Mouse (Mus musculus) induced T-regulatory cell, adult 2 months (primary cell): Measurements from ENCODE around the gene Optn.

Source experiments
- DNase-seq: peaks from one replicate; pipeline ENCODE4 v3.0.0-alpha.2; 2012; ENCODE audit warnings: low read depth

Optn gene

DNA sequence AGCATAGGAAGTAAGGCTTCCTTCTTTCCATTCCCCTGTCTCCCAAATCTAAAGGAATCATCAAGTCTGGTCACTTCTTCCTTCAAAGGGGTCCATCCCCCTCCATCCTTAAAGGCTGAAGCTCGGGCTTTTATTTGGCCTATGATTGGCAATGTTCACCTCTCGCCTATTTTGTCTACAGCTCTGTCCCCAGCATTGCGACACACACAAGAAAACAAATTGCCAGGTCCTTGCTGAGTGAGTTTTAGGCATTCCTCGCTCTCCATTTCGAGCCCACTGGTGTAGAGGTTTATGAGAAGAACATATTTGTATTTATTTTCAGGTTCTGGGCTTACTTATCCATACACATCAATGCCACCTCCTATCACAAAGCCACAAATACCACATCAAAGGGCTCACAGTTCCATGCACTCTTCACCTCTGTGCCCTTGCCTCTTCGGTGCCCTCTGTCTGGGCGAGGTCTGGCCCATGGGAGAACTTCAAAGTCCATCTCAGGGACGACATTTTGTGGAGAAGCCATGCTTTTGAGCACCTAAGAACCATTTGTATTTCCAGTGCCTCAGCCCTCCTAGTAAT is 2.6 kb downstream of the Optn start:
- peak; percentile 79 for DNase-seq

DNA sequence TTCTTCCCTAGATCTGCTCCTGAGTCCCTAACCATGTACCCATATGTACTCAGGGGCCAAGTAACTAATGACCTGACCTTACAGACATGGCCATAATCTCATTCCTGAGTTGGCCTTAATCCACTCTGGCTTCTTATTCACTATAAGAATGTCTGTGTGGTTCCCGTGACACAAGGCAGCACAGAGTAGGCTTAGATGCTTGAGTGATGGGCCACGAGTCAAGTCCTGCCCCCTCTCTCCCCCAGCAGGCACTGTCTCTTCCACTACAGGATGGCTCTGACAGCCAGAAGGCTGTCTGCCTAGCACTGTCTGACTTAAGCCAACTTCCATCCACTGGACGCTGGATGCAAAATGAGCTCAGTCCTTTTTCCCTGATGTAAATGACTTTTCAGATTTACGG is 3.9 kb downstream of the Optn start:
- no peak for DNase-seq

DNA sequence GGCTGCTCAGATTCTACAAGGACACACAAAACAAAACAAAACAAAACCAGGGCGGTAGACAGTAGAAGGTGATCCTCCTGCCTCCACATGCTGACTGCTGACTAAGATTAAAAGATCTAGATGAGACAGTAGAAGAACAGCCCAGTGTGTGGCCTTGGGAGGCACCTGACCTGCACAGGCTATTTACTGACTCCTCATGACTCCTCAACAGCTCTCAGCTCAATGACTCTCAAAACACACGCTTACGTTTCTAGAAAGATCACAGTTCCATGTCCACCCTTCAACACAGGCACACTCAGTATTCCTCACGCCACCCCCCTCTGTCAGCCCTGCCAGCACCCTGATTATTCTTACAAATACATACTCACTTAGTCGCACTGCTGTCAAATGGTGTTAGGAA is 5.4 kb downstream of the Optn start:
- DNase-seq, result no peak

DNA sequence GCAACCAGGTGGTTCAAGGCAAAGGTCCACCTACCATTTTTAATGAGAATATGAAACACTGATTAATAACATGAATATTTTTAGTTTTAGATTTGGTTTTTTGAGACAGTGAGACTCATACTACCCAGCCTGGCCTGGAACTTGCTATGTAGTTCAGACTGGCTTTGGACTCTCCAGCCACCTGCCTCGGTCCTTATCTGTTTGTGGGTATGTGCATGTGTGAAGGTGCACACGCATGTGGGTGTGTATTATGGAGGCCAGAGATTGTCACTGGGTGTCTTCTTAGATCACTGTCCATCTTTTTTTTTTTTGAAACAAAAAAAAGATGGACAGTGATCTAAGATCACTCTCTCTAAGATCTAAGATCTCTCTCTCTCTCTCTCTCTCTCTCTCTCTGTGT is 13.3 kb downstream of the Optn start:
- no peak for DNase-seq

DNA sequence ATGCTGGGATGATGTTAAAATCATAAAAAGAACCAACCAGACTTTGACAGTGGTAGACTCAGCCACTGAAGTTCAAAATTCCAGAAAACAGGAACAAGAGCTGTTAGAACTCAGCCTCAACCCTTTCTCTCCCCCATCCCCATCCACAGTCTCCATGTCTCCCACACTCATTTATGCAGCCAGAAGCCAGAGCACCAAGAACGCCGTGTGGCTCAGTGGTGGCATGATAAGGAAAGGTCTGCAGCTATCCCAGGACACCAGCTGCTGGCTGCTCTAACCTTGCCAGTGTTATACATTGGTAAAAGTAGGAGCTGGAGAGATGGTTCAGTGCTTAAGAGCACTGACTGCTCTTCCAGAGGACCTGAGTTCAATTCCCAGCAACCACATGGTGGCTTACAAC is 16.8 kb downstream of the Optn start:
- no peak for DNase-seq

DNA sequence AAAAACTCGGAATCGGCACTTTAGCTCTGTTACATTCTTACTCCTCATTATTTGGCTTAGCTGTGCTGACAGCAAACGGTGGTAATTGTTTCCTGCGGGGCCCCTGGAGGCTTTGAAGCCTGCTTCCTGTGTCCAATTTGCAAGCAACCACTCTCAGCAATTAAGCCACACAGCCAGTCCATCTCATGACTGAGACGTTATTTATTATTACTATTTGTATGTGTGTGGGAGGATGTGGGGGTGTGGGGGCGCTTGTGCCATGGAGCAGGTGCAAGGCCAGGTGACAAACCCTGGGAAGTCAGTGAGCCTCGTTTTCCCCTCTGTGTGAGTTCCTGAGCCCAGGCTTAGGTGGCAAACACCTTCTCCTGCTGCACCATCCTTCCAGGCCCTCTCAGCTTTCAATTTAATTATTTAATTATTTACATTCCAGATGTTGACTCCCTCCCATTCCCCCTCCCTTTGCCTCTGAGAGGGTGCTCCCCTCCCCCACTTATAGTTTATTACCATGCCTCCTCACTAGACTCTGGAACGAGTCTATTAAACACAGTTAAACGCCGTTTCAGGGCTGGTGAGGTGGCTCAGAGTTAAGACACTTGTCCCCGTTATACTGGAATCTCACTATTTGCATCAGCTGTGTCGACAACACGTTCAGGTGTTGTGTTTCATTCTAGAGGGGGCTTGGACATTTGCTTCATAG is 18.4 kb downstream of the Optn start:
- no peak for DNase-seq

DNA sequence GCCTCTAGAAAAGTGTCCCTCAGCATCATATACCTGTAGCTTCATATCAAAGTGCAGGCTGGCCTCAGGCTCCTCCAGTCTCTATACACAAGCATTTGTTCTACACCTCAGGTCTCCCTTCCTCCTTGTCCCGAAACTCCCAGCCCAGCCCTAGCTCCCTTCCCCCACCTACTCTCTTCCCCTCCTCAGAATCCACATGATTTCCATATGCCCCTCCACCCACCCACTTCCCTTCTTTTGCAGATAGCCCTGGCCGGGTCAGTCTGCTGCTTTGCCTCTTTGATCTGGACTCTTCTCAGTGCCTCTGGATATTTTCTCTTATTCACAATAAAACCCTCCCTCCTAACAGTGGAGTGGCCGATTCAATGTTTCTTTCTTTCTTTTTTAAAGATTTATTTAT is 19.5 kb downstream of the Optn start:
- no peak for DNase-seq

DNA sequence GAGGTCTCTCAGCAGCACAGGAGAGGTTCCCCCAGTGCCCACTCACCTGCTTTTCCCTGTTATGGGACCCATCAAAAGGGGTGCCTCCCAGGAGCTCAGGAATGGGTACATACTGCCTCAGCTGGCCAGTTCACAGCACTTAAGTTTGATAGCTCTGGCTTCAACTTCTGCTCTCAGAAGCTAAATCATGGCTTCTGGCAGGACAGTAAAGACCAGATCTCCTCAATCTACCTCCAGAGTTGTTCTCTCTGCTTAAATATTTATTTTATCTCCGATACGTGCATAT is 20.4 kb downstream of the Optn start:
- no peak for DNase-seq

DNA sequence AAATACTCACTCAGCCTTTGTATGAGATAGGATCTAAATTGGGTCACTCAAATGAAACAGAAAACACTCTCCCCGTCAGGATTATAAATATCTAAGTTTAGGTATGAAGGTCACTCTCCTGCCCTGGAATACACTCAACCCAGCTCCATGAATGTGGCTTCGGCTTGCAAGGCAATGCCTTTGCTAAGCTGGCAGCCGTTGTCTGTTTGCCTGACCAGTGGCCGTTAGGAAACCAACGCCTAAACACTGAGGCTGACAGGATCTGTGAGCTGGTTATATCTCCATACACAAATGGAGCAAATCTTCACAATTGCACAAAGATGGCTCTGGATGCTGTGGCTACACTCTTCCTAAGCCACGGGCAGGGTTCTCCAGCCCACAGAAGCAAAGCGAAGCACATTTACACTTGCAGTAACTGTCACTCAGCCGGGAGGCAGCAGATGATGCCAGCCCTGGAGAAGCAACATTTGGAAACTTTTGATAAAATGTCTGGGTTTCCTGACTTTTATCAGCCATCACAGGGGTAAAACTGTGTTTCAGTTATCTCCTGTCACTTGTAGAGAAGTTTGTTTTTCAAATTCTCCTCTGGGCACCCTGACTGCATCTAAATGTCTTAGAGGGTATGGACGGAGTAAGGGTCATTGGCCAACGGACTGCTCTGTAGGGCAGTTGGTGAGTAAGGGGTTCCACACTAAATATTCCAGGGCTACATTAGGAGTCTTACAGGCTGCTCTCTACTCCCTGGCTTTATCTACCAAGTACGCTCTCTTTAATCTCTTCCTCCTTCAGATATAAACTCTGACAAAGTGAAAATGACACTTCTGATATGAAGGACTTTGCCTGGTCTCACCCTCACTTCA is 21.0 kb downstream of the Optn start:
- DNase-seq, result no peak

DNA sequence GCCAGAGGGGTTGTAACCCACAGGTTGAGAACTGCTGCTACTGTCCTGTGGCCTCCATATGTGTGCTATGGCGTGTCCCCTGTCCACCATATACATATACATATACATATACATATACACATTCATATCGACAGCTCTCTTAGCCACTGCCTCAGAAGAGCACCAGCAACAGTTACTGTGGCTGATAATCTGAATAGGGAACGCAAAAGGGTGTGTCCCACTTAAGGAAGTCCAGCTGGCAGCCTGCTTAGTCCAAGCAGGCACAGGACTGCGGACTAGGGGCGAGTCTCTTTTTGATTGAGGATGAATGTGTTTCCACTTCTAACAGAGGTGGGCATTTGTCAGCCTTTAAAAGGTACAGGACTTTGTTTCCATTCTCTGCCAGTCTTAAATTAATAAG is 22.0 kb downstream of the Optn start:
- no peak for DNase-seq

DNA sequence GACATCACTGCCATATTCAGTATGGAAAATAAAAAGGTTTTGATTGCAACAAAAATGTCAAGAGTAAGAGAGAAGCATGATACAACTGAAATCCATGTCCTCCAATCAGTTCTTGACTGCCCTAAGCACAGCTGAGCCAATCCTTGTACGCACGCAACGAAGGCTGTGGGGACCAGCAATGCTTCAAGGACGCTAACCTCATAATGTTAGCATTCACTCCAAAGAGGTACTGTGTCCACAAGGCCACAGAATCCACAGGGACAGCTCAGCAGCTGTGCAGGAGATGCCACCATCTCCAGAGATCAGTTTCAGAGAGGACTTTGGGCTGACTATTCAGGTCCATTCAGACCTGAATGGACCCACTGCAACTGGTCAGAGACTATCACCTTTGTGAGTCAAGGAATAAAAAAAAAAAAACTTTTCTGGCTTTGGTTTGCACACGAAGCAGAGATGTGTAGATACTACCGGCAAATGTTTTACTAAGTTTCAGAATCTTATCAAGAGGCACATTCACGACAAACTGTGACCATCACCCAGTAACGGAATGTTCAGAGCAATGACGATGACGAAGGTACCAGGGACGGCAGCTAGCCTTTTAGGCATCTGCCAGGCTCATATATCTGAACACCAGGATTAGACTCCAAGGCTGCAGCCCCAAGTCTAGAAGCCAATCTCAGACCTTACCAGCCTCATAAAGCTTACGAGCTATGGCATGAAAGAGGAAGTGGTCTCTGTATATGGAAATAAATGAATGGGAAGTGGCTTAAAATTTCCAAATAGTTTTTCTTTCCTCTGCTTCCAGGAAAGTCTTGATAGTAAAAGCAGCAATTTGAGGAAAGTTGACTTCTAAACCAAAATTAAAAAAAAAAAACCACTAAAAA is 23.3 kb downstream of the Optn start:
- DNase-seq, result no peak

DNA sequence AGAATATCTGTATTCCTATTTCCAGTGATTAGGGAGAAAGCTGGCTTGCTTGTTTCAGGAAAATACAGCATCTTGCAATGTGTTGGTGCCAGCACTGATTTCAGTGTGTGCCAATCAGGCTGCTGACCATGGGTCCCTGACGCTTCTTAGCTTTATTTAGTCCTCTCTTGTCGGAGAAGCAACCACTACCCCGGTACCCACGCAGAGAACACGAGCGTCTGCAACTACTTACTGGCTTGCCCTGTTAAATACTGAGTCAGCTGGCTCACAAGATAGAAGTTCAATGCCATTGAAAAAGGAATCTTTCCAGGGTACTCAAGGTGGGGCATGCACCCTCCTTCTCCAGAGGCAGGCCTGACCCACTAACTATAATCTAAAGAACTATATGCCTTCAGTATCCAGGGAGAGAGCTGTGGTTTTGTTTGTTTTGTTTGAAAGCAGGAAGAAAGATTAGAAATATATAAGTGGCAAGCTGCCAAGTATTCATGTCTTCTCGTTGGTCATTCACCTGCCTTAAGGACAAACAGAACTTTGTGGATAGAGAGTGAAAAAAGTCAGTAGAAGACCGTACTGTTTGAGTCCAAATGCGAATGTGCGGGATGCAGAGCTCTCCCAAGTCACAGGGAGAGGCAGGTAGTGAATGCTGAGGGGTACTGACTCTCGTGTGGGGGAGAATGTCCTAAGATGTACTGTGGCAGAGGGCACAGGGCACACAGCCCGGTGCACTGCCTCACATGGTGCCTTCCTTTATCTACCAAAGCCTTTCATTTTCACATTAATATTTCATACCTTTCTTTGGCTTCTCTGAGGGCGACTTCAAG is 24.3 kb downstream of the Optn start:
- no peak for DNase-seq

DNA sequence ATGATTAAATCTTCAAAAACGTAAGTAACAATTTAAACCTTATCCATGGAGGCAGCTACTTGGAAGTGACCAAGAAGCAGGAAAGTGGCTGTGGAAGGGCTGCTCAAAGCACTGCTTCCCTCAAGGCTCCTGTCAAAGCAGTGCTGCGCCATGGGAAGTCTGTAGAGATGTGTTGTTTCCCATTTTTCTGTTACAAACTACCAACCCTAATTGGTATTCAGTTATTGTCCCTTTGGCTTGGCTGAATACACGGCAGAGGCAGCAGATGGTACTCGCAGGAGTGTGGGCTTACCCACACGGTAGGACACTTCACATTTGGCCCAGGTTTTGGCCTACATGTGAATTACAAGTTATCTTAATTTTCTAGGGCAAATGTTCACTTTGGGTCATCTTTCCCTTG is 25.5 kb downstream of the Optn start:
- no peak for DNase-seq

DNA sequence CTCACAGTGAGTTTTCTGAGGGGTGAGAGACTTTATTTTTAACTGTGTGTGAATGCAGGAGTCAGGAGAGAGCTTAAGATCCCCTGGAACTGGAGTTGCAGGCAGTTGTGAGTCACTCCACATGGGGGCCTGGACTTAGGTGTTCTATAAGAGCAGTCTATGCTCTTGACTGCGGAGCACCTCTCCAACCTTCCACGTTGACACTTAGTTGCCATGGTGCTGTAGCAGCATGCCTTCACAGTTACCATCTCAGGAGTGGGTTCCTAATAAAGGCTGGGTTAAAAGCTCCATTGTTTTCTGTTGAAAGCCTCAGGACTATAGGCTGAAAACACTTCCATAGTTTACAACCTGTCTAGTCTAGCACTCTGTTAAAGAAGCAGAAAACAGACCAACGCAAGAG is 26.5 kb downstream of the Optn start:
- no peak for DNase-seq

DNA sequence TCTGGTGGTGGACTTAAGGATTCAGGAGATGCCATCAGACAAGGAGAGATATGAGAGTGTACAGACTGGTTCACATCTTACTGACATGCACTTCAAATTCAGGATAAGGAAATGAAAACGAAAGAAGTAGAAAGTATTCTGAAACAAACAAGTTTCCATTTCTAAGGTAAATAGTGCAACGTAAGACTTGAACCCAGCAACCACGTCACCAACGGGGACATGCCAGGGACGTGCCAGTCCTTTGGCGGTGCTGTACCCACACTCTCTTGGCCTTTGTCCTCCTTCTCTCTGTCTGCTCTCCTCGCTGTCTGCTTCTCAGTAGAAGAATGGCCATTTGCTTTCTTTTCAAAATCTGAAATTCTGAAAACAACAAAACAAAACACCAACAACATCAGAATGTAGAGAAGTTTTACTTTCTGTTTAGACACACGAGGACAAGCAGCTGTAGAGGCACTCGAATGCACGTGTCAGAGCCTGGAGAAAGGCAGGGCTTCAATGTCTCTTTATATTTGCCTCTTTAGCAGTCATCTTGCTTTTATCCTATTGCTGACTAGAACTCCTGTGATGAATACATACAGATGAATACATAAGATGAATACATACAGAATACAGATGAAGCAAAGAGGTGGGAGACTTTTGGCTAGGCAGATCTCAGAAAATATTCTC is 27.3 kb downstream of the Optn start:
- DNase-seq, result peak; percentile 55

DNA sequence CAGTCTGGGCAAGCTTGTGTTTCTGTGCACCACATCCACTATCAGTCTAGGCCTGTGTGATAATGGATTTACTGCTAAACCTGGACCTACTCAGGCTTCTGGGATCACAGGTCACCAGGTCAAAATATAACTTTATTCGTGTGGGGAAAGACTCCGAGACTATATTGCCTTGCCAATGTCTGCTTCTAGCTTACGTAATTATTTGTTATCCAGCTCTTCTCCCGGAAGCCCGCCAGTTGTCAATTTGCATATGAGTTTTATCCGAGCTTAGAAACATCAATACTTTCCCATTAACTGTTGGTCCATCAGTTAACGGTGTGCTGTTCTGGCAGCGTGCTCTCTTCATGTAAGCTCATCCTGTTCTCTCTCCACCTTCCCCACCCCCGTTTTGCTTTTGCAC is 28.6 kb downstream of the Optn start:
- no peak for DNase-seq

DNA sequence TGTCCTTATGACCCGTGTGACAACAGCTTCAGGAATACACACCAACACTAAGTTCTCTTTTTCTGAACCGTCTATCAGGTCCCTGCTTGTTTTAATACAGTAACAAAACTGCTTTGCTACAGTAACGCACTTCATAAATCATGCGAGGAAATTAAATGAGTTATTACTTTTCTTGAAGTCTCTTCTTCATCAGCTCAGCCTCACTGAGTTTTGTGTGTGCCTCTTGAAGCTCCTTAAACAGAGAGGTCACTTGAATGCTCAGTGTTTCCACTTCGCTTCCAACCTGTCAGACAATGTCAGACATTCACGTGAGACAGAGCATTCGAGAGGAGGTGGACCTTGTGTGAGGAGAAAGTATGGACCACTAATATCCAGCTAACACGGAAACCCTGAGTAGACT is 29.1 kb downstream of the Optn start:
- DNase-seq, result no peak

DNA sequence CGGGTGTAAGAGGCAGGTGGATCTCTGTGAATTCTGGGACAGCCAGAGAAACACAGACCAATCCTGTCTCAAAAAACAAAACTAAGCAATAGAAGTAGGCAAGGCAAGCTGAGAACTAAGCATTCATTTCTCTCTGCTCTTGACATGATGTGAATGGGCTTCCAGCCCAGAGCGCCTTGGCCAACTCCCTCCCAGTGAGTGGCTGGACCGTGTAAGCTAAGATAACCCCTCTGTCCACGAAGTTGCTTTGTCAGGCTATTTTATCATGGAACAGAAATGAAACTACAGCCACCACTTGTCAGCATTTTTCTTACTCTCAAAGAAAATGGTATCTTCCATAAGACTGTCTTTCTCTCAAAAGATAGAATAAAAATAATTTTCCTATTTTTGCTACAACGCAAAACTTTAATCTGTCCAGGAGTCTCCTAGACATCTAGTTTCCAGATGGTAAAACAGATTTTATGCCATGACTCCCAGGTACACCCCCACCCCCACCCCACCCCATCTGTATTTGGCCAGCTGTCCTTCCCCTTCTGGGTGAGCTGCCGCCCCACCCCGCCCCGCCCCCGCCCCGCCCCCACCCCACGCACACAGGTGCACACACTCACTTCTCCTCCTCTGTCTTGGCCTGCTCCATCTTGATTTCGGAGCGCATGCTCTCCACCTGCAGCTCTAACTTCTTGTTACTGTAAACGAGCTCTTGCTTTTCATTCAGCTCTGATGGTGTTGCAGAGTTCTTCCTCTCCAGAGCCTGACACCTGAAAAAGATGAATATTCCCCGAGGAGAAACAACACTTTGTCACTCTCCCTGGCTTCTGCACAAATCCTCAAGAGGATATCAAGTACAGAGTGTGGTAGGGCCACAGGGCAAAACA is 30.1 kb downstream of the Optn start:
- DNase-seq, result no peak

DNA sequence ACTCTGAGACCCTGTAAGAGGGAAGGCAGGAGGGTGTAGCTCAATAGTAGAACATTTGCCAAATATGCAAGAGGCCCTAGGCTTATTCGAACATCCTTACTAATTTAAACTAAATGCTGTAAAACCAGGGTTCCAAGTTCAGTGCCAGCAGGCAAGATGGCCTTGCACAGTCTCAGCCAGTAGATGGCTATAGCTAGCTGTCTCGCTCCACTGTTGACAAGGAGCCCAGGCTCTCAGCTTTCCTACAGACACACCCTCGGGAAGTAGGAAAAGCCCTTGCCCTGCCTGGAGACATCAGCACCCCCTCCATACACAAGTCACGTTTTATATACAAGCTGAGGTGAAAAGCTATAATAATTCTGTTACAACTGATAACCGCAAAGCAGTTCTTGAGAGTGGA is 31.2 kb downstream of the Optn start:
- no peak for DNase-seq

DNA sequence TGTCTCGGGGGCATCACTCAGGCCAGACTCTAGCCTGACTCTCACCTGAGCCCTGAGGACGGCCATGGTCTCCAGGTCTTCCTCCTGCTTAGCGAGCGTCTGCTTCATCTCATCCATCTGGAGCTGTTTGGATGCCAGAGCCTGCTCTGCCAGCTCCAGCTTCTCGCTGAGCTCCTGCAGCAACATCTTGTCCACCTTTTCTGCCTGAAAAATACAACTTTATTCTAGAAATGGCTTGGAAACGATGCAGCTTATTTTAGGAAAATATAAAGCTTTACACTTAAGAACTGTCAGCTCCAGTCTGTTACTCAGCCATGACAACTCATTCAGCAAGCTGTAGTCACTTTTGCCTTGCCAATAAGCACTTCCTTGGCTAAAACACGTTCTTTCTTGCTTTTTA is 32.6 kb downstream of the Optn start:
- no peak for DNase-seq
